Mouse (Mus musculus) left cerebral cortex, adult 2 months (tissue): ENCODE results near the gene 6430548M08Rik. TPM values are rescaled to one million over a fixed set of nuclear protein-coding genes. Genes with fewer than 3 reads are reported as not detected.

Experiments used
- DNase-seq, 2 experiments: peaks; one replicate each; pipeline ENCODE4 v3.0.0; 2021 to 2022; ENCODE audit warnings: low spot score in 2 of 2, mixed read lengths in 1 of 2; ENCODE audit errors: extremely low spot score in 1 of 2
- H3K27ac ChIP-seq: fragments of 200-600 bp; 2 replicates; pipeline ENCODE4 v1.8.1; 2022
- H3K4me3 ChIP-seq: fragments of 200-600 bp; 2 replicates; pipeline ENCODE4 v1.8.1; 2022
- CTCF ChIP-seq: fragments of 200-600 bp; IDR thresholded peaks from 2 replicates; pipeline ENCODE4 v1.8.1; 2022; ENCODE audit warnings: antibody characterized with exemption, mild to moderate bottlenecking, moderate library complexity
- intact Hi-C: fragments of 180-260 bp; cut with DNase I; formaldehyde crosslinking; loops from one replicate; pipeline ENCODE4 v1.15.1; 2025
- total RNA-seq, 2 experiments: library from RNA; stranded (reverse); gene quantifications; 2 replicates each; pipeline ENCODE4 v1.2.3; 2021

Gene 6430548M08Rik
- total RNA-seq, 2 experiments from 2014 or later: 234 to 249 TPM

- DNase-seq: no peak
- intact Hi-C loops: no loop called here
Measured at GRCm38 (mm10) chr8:120111382-120111781, 2.6 kb upstream of the 6430548M08Rik start.

GRCm38 (mm10) chr8:120112535-120112934, 1.4 kb upstream of the 6430548M08Rik start:
- no peak for DNase-seq
- Histone ChIP-seq H3K4me3 (no peak overlapping the region), H3K27ac (no peak overlapping the region)
- intact Hi-C loops: no loop called here
- TF ChIP-seq CTCF: no peak

More at GRCm38 (mm10) chr8:120111382-120111781, 2.6 kb upstream of the 6430548M08Rik start:
- Histone ChIP-seq H3K27ac (no peak overlapping the region), H3K4me3 (no peak overlapping the region)
- TF ChIP-seq CTCF: no peak

- intact Hi-C loops: no loop called here
- Histone ChIP-seq H3K27ac (peak overlapping the region; percentile 93), H3K4me3 (peak overlapping the region; percentile 60)
- no peak for DNase-seq
- TF ChIP-seq CTCF: no peak
Measured at GRCm38 (mm10) chr8:120113306-120113705, 646 bp upstream of the 6430548M08Rik start.

GRCm38 (mm10) chr8:120114315-120114841, 426 bp downstream of the 6430548M08Rik start:
- peak in 1 of 2 experiments; percentile 45 for DNase-seq
- intact Hi-C loops: loop anchor here (2.0 kb wide), 1 partner anchor 26 kb away; no protein-coding TSS in a partner anchor
- peak overlapping the region; percentile 81 for H3K27ac ChIP-seq
- TF ChIP-seq CTCF: no peak
- peak overlapping the region; percentile 61 for H3K4me3 ChIP-seq

- no peak for TF ChIP-seq CTCF
- intact Hi-C loops: no loop called here
- H3K27ac ChIP-seq: no peak overlapping the region
- H3K4me3 ChIP-seq: no peak overlapping the region
- DNase-seq: no peak
Measured at GRCm38 (mm10) chr8:120116600-120116999, 2.6 kb downstream of the 6430548M08Rik start.

- DNase-seq: no peak
- no peak for TF ChIP-seq CTCF
- Histone ChIP-seq H3K4me3 (no peak overlapping the region), H3K27ac (no peak overlapping the region; the same call in 1 of the 2 replicates)
- intact Hi-C loops: no loop called here
Measured at GRCm38 (mm10) chr8:120118162-120118561, 4.2 kb downstream of the 6430548M08Rik start.

GRCm38 (mm10) chr8:120118847-120119246, 4.9 kb downstream of the 6430548M08Rik start:
- Histone ChIP-seq H3K4me3 (no peak overlapping the region), H3K27ac (peak overlapping the region; percentile 63)
- DNase-seq: no peak
- intact Hi-C loops: no loop called here
- no peak for TF ChIP-seq CTCF

- TF ChIP-seq CTCF: no peak
- H3K4me3 ChIP-seq: no peak overlapping the region
- no peak for DNase-seq
- peak overlapping the region; percentile 63 for H3K27ac ChIP-seq
- intact Hi-C loops: no loop called here
Measured at GRCm38 (mm10) chr8:120119429-120119828, 5.5 kb downstream of the 6430548M08Rik start.

GRCm38 (mm10) chr8:120119931-120120330, 6.0 kb downstream of the 6430548M08Rik start:
- no peak for DNase-seq
- no peak for TF ChIP-seq CTCF
- Histone ChIP-seq H3K27ac (peak overlapping the region; percentile 63), H3K4me3 (no peak overlapping the region)
- intact Hi-C loops: no loop called here

GRCm38 (mm10) chr8:120120951-120121350, 7.0 kb downstream of the 6430548M08Rik start:
- no peak overlapping the region for H3K27ac ChIP-seq
- intact Hi-C loops: no loop called here
- no peak overlapping the region for H3K4me3 ChIP-seq
- no peak for TF ChIP-seq CTCF
- no peak for DNase-seq

- DNase-seq: no peak
- Histone ChIP-seq H3K27ac (0 out of 2 replicates have a peak overlapping the region, but pooled peaks have one; percentile 26), H3K4me3 (no peak overlapping the region)
- intact Hi-C loops: no loop called here
- no peak for TF ChIP-seq CTCF
Measured at GRCm38 (mm10) chr8:120124261-120124660, 10.3 kb downstream of the 6430548M08Rik start.

- intact Hi-C loops: no loop called here
- TF ChIP-seq CTCF: no peak
- DNase-seq: no peak
- Histone ChIP-seq H3K27ac (no peak overlapping the region), H3K4me3 (no peak overlapping the region)
Measured at GRCm38 (mm10) chr8:120124836-120125389, 11.0 kb downstream of the 6430548M08Rik start.
